Mouse (Mus musculus) forebrain, postnatal 0 days (tissue): ENCODE measurements around the gene Morn1. TPM values are rescaled to one million over a fixed set of nuclear protein-coding genes. Genes with fewer than 3 reads are reported as not detected.
A peak's percentile ranks its signal among the peaks of the same experiment; 100 is the strongest.

Experiments used
- ATAC-seq: fragments of 200-750 bp; cut with Nextera tagmentation; 2 replicates; pipeline ENCODE4 v1.8.0; 2017; ENCODE audit warnings: mild to moderate bottlenecking, moderate library complexity
- DNase-seq: peaks from one replicate; pipeline ENCODE4 v3.0.0-alpha.2; 2015
- H3K27ac ChIP-seq: fragments of 300-500 bp; sonication (generic); 2 replicates; pipeline ENCODE4 v1.5.1; 2014; ENCODE audit warnings: low read depth, mild to moderate bottlenecking, antibody characterized with exemption, low read length, moderate library complexity, mixed read lengths
- H3K27me3 ChIP-seq: fragments of 300-500 bp; sonication (generic); 2 replicates; pipeline ENCODE4 v1.6.1; 2014; ENCODE audit warnings: mild to moderate bottlenecking, low read length, mixed read lengths; ENCODE audit not compliant: insufficient read depth
- H3K36me3 ChIP-seq: fragments of 300-500 bp; sonication (generic); 2 replicates; pipeline ENCODE4 v1.6.1; 2014; ENCODE audit warnings: mild to moderate bottlenecking, moderate library complexity; ENCODE audit not compliant: insufficient read depth
- H3K4me1 ChIP-seq: fragments of 300-500 bp; sonication (generic); 2 replicates; pipeline ENCODE4 v1.6.1; 2014; ENCODE audit warnings: antibody characterized with exemption; ENCODE audit not compliant: insufficient read depth
- H3K4me2 ChIP-seq: fragments of 300-500 bp; sonication (generic); 2 replicates; pipeline ENCODE4 v1.6.1; 2014; ENCODE audit warnings: low read depth, mild to moderate bottlenecking, moderate library complexity
- H3K4me3 ChIP-seq: fragments of 300-500 bp; sonication (generic); 2 replicates; pipeline ENCODE4 v1.5.1; 2014; ENCODE audit warnings: low read depth, low read length, mixed read lengths
- H3K9ac ChIP-seq: fragments of 300-500 bp; sonication (generic); 2 replicates; pipeline ENCODE4 v1.6.1; 2014; ENCODE audit warnings: mild to moderate bottlenecking
- H3K9me3 ChIP-seq: fragments of 300-500 bp; sonication (generic); 2 replicates; pipeline ENCODE4 v1.6.1; 2016; ENCODE audit warnings: low read length
- CTCF ChIP-seq: sonication (generic); IDR thresholded peaks from 2 replicates; pipeline ENCODE4 v1.5.1; 2016; ENCODE audit warnings: antibody characterized with exemption, control low read depth, low read depth
- WGBS: fragments of 180-500 bp; shearing (Covaris S2); extraction: QIAGEN DNeasy Blood & Tissue Kit; methylation state at CpG from one replicate; pipeline ENCODE4 v1.1.7; 2014; 5-methylcytosine and 5-hydroxymethylcytosine counted together
- polyA plus RNA-seq: library from polyadenylated mRNA; unstranded; fragments of >200 nt; fragmentation: Nextera tagmentation; extraction: Ambion mirVana; gene quantifications from 2 replicates; pipeline ENCODE4 v1.2.1, GENCODE M21; 2015
- total RNA-seq: library from RNA; depleted of rRNA; stranded (reverse); fragments of >200 nt; gene quantifications from 2 replicates; pipeline ENCODE4 v1.2.3, GENCODE M21; 2014

Gene Morn1
- total and polyA plus RNA-seq, 2 experiments from 2014 or later, result 7.4 to 9.7 TPM

- Histone ChIP-seq H3K36me3 (no peaks in the 10 kb centered on the region), H3K27ac (no peak overlapping the region), H3K4me1 (peaks cover 32% of the 10 kb centered on the region), H3K9ac (no peak overlapping the region), H3K9me3 (no peaks in the 10 kb centered on the region), H3K27me3 (no peaks in the 10 kb centered on the region), H3K4me3 (no peak overlapping the region), H3K4me2 (no peak overlapping the region)
- DNase-seq (no peak), ATAC-seq (no peak)
- TF ChIP-seq CTCF, result no peak
- 85% methylated on average over 8 of the region's 8 CpGs for WGBS
Observed at GRCm38 (mm10) chr4:155170614-155171212, 84.3 kb downstream of the Morn1 start.

GRCm38 (mm10) chr4:155171961-155172533, 85.7 kb downstream of the Morn1 start:
- Histone ChIP-seq H3K4me1 (peaks cover 32% of the 10 kb centered on the region), H3K9ac (no peak overlapping the region), H3K9me3 (no peaks in the 10 kb centered on the region), H3K36me3 (no peaks in the 10 kb centered on the region), H3K4me2 (no peak overlapping the region), H3K4me3 (no peak overlapping the region), H3K27ac (no peak overlapping the region), H3K27me3 (no peaks in the 10 kb centered on the region)
- TF ChIP-seq CTCF, result no peak
- DNase-seq, result peak; percentile 31
- no peak for ATAC-seq
- 32% methylated on average over 5 of the region's 5 CpGs for WGBS

DNA sequence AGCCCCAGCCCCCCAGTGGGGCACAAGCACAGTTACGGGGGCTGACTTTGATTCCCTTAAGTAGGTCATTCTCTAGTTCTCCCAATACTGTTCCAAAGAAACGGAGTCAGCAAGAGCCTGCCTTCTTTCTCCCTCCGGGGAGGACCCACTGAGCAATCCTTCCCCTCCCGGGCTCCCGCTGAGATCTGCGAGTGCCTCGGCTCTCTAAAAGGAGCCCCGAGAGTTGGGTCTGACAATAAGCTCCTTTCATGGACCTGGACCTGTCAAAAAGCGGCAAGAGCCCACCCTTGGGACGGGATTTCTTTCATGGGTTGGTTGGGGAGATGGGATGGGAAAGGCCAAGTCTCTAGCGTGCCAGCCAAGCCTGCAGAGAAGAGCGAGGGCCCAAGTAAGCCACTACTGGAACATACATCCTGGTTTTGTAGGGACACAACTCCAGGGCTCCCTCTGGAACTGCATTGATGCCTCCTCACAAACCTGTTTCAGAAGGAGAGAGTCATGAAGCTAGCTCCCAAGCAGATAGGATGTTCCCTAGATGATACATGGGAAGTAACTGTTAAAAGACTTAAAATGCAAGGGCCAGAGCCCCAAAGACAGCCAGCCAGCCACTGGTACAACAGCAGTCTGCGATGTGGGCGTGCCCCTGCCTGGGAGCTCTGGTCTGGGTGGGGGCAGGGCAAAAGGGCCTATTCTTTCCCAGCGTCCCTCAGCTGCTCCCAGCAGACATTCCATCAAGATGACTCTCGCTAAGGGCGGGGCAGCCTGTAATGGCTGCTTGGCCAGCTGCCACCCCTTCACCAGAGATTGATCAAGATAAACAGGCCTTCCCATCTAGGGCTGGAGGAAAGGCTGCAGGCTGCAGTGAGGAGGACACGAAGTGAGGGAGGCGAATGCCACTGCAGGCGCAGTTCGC, 86.8 kb downstream of the Morn1 start:
- peaks cover 43% of the 10 kb centered on the region for H3K4me1 ChIP-seq
- DNase-seq (peak; percentile 75), ATAC-seq (peak; percentile 74)
- H3K27me3 ChIP-seq, result no peaks in the 10 kb centered on the region
- WGBS, result 8% methylated on average over 21 of the region's 21 CpGs
- TF ChIP-seq CTCF, result no peak
- H3K36me3 ChIP-seq, result no peaks in the 10 kb centered on the region
- peak overlapping the region; percentile 51 for H3K27ac ChIP-seq
- no peaks in the 10 kb centered on the region for H3K9me3 ChIP-seq
- no peak overlapping the region for H3K4me3 ChIP-seq
- 0 out of 2 replicates have a peak overlapping the region, but pooled peaks have one; percentile 10 for H3K9ac ChIP-seq
- H3K4me2 ChIP-seq, result peak overlapping the region; percentile 19; the same call in 1 of the 2 replicates

DNA sequence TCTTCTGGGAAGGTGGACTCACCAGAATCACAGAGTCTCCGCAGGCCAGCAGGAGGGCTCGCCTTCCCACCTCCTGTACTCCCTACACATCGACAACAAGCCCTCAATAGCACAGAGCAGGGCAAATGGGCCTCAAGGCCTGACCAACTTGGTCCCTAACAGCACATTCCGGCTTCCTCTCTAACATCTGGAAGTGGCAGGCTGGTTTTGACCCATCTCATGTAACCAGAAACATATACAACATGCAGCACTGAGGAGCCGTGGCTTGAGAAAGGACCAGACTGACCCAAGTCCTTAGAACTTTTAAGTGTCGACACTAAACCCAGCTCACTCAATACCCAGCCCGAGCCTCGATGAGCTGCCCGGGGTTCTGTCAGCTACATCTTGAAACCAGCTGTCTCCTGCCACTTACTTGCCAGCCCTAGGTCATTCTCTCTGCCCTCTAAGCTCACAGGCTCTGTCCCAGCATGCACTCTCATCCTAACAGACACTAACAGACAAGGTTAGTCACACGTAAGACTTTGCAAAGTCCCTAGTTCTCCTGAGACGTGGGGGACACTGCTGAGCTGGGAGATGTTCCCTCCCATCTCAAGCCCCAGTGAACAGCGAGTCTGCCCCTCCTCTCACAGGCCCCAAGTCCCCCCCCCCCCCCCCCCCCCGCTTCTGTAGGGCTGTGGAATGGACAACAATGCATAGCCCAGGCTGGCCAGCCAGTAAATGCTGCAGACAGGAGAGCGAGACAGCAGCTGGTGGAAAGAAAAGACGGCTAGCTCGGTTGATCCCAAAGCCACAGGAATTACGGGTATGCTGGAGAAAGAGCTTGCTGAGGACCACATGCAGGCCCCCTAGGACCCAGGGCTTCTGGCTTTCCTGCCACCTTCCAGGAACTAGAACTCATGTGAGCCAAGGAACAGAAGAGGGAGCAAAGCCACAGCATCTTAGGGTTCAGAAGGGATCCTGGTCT, 87.7 kb downstream of the Morn1 start:
- Histone ChIP-seq H3K9ac (no peak overlapping the region), H3K4me1 (peaks cover 52% of the 10 kb centered on the region), H3K4me3 (no peak overlapping the region), H3K27ac (peak overlapping the region; percentile 51), H3K27me3 (no peaks in the 10 kb centered on the region), H3K4me2 (peak overlapping the region; percentile 19; the same call in 1 of the 2 replicates), H3K9me3 (no peaks in the 10 kb centered on the region), H3K36me3 (no peaks in the 10 kb centered on the region)
- DNase-seq (no peak), ATAC-seq (peak; percentile 2; the same call in 1 of the 2 replicates)
- no peak for TF ChIP-seq CTCF
- 24% methylated on average over 16 of the region's 17 CpGs for WGBS

- 65% methylated on average over 3 of the region's 3 CpGs for WGBS
- DNase-seq (no peak), ATAC-seq (no peak)
- H3K4me1 ChIP-seq, result peaks cover 51% of the 10 kb centered on the region
- TF ChIP-seq CTCF, result no peak
- H3K27ac ChIP-seq, result no peak overlapping the region
- no peak overlapping the region for H3K4me2 ChIP-seq
- H3K27me3 ChIP-seq, result no peaks in the 10 kb centered on the region
- H3K9ac ChIP-seq, result no peak overlapping the region
- no peaks in the 10 kb centered on the region for H3K9me3 ChIP-seq
- no peak overlapping the region for H3K4me3 ChIP-seq
- H3K36me3 ChIP-seq, result no peaks in the 10 kb centered on the region
Observed at GRCm38 (mm10) chr4:155176210-155176609, 89.8 kb downstream of the Morn1 start.

DNA sequence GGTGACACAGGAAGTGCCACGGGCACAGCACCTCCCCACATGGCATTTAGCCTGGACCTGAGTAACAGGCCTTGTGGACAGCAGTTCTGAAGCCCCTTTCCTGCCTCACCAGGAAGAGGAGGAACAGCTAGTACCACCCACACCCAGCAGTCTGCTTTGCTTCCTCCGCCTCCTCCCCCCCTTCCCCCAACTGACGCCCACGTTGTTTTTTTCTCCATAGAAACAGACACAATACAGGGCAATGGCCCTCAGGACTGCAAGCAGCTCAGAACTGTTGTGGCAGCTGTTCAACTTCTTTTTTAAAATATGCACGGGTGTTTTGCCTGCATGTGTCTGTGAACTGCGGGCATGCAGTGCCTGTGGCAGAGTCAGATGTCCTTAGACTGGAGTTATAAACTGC, 91.9 kb downstream of the Morn1 start:
- H3K4me3 ChIP-seq, result no peak overlapping the region
- no peak overlapping the region for H3K4me2 ChIP-seq
- H3K9ac ChIP-seq, result no peak overlapping the region
- H3K9me3 ChIP-seq, result no peaks in the 10 kb centered on the region
- TF ChIP-seq CTCF, result no peak
- peak overlapping the region; percentile 75 for H3K27ac ChIP-seq
- H3K27me3 ChIP-seq, result no peaks in the 10 kb centered on the region
- no peaks in the 10 kb centered on the region for H3K36me3 ChIP-seq
- DNase-seq (peak; percentile 48), ATAC-seq (peak; percentile 83)
- WGBS, result 4% methylated on average over 6 of the region's 6 CpGs
- H3K4me1 ChIP-seq, result peaks cover 38% of the 10 kb centered on the region
